Mouse (Mus musculus) v-Abl transformed pro-B cells (cell line): ENCODE data around the gene Stk11.

Experiments
- in situ Hi-C, 2 experiments: fragments of 400-800 bp; cut with MboI; formaldehyde crosslinking; loops; one replicate each; pipeline ENCODE4 v1.15.1; 2025; ENCODE audit not compliant: unreplicated experiment in 2 of 2

The Stk11 gene

DNA sequence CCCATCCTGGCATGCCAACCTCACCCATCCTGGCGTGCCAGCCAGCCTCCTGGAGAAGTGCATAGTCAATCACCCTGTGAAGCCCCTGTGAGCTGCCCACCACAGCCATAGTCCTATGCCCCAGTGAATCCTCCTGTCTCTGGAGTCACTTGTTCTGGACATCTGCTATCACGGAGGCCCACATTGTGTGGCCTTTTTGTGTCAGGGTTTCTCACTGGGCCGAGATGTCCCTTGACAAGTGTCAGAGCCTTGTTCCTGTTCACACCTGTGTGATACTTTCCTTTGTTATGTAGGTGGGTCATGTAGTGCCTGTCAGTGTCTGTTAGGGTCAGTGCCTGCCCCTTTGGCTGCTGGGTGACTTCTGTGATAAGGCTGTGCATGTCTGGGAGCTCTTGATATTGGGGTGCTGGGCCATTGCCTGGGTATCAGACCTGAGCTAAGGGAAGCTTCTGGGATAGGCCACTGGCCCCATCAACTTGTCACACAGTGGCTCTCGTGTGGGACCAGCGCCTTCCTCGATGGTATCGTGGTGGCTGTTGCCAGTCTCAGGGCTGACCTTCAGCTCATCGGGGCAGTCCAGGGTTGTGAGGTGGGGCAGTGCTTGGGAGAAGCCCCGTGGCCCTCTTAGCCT, 8.4 kb downstream of the Stk11 start:
- in situ Hi-C loops, result no loop called here

DNA sequence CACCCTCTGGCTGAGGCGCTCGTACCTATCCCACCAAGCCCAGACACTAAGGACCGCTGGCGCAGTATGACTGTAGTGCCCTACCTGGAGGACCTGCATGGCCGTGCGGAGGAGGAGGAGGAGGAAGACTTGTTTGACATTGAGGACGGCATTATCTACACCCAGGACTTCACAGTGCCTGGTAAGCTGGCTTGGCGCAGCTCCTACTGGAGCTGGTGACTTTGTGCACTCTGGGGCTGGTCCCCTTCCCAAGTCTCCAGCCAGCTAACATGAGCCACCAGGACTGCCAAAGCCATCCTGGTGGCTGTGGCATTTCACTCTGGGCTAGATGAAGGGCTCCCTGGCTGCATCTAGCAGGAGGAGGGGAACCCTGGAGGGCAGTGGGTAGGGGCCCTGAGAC, 12.3 kb downstream of the Stk11 start:
- in situ Hi-C loops, result no loop called here

DNA sequence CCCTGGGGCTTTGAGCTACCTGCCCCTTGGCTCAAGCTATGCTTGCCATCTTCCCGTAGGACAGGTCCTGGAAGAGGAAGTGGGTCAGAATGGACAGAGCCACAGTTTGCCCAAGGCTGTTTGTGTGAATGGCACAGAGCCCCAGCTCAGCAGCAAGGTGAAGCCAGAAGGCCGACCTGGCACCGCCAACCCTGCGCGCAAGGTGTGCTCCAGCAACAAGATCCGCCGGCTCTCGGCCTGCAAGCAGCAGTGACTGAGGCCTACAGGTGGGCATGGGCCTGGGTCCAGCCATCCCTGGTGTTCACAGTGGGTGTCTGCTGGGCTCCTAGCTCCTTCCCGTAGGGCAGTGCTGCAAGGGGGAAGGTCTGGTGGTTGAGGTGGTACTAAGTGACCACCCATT, 14.2 kb downstream of the Stk11 start:
- in situ Hi-C loops, result no loop called here

DNA sequence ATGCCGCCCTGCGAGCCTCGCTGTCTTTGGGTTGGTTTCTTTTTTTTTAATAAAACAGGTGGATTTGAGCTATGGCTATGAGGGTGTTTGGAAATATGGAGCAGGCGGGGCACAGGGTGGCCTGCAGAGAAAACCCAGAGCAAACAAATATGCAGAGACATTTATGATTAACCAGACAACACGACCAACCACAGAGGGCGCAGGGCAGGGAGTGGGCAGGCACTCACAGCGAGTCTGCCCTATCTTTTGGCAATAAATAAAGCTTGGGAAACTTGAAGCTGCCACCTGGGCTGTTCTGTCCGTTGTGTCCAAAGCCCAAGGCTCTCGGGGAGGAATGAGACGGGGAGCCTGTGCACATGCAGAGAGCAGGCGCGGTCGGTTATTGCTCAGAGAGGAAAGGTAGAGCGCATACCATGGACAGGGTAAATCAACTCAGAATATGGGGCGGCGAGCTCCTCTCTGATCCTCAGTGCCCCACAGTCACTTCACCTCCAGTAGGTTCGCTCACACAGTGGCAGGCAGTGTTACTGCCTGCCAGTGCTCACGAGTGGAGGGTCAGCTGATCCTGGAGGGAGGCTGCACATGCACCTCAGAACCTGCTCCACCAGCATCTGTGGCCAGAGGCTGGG, 14.9 kb downstream of the Stk11 start:
- in situ Hi-C loops, result no loop called here

DNA sequence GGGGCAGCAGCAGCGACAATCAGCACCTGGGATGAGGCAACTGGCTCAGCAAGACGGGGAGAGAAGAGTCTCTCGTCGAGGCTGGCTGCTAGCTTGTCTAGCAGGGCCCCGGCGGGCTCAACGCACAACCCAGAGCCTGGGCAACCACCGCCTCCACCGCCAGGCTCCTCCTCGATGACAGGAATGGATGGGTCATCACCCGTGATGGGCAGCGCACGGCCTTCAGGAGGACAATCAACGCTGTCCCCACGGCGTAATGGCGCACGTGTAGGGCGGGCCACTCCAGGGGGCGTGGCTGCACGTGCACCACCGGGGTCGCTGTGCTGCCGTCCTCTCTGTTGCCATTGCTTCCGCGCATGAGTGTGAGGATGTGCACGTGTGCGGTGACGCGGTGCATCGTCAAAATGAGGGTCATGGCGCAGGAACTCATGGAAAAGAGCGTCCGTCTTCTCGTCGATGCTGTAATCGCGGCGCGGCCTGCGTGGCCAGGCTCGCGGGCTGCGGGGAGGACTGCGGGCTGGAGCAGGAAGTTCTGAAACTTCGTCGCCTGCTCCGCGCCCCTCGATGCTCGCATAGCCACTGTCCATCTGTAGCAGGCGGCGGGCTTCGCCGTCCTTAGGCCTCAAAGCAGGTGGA, 15.8 kb downstream of the Stk11 start:
- in situ Hi-C loops, result no loop called here

DNA sequence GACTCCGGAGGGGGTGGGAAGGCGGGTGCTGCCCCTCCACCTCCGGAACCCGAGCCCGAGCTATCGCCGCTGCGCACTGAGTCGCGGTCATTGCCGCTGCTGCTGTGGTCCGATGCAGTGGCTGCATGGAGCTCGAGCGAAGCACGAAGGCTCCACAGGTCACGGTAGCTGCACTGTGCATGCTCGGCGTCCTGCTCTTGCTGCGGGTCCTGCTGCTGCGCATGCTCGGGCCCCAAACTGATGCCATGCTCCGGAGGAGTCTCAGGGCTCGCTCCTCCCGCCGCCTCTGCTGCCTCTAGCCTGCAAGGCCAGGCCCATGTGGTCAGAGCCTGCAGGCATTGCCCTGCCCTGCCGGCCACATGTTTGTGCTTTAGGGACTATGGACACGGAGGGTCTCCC, 16.3 kb downstream of the Stk11 start:
- in situ Hi-C loops, result no loop called here

DNA sequence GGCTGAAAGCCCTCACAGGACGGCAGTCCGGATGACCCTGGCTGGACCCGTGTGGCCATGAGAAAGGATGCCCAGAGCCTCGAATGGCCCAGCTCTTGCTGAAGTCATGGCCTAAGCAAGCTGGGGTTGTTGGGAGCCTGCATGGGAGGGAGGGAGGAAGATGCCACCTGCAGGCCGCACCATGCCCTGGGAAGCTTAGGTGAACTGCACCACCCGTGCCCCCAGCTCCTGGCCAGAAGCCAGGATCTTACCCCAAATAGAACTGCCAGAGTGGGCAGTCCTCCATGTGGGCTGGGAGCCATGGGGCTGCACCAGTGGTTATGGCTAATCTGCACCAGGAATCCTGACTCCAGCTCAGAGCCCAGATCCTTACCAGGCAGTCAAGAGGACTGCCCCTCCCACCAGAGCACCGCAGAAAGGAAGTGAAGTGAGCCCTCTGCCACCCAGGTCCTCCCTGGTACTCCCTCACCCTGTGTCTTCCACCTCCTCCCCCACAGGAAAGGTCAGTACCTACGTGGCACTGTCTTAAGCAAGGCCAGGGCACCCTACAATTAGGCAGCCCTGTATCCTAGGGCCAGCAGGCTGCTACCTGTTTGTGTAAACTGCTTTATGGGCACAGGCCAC, 17.7 kb downstream of the Stk11 start:
- in situ Hi-C loops, result no loop called here

DNA sequence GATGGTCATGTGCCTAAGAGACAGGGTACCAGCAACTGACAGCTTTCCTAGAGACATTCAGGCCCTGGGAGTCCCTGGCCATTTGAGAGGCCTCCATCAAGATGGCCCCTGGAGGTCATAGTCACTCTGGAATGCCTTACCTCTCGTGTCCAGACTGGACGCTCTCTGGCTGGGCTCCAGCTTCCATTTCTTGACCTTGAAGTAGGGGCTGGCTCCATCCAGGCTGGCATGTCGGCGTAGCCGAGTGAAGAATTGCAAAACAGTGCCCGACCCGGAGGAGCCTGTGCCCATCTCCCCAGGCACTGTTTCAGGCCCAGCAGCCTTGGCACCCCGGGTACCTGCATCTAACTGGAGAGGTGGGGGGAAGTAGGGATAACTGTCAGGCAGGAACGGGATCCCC, 18.8 kb downstream of the Stk11 start:
- in situ Hi-C loops, result no loop called here

DNA sequence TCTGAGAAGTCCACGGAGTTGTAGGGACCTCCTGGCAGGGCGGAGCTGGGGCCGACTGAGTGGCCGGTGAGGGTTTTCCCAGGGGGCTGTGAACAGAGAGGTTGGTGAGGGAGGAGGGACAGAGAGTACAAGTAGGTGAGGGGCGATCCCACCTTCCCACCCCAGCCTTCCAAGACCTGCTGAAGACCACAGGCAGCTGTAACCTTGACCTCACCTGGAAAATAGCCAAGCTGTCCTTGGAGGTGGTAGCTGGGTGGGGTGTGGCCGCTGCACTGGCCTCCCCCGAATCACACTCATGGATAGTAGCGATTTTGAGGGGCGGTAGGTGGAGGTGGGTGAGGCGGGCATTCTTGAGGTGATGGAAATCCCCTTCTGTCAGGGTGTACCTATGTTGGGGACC, 19.6 kb downstream of the Stk11 start:
- in situ Hi-C loops, result no loop called here

DNA sequence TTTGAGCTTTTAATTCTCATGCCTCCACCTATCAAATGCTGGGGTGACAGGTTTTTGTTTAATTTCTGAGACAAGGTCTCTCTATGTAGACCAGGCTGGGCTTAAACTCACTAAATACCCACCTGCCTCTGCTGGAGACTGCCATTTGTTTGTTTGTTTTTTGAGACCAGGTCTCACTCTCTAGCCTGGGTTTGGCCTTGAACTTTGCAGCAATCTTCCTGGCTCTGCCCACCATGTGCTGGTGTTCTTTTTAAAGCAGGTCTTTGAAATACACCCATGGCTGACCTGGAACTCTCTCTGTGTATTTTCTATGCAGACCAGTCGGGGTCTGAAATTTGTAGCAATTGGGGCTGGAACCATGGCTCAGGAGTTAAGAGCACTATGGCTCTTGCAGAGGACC, 20.0 kb downstream of the Stk11 start:
- in situ Hi-C loops, result no loop called here

DNA sequence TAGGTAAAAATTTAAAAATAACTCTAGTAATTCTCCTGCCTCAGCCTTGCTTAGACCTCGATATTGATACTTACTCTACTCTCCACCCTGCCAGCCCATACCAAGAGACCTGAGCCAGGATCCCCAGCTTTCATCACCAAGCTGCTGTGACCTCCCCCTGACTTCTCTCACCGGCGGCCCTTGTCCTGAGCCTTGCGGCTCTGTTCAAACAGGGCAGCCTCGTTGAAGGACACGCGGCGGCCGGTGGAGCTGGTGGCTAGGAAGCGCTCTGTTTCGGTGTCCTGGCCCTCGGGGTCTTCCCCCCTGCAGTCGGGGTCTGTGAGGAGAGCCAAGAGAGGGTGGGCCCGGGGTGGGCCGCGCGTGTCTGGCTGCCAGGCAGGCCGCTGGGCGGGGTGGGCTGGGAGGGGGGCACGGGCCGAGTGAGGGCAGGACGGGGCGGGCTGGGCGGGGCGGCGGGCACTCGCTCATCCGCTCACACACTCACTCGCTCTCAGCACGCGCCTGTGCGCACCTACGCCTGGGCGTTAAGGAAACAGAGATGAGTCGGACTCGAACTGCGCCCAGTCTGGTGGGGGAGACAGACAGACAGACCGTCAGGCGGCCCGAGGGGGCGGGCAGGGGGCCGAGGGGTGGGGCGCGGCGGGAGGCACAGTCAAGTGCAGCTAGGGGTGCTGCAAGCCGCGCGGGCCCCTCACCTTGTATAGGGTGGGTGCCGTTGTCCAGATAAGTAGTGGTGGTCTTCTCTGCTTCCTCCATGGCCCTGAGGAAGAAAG, 20.8 kb downstream of the Stk11 start:
- in situ Hi-C loops, result no loop called here

DNA sequence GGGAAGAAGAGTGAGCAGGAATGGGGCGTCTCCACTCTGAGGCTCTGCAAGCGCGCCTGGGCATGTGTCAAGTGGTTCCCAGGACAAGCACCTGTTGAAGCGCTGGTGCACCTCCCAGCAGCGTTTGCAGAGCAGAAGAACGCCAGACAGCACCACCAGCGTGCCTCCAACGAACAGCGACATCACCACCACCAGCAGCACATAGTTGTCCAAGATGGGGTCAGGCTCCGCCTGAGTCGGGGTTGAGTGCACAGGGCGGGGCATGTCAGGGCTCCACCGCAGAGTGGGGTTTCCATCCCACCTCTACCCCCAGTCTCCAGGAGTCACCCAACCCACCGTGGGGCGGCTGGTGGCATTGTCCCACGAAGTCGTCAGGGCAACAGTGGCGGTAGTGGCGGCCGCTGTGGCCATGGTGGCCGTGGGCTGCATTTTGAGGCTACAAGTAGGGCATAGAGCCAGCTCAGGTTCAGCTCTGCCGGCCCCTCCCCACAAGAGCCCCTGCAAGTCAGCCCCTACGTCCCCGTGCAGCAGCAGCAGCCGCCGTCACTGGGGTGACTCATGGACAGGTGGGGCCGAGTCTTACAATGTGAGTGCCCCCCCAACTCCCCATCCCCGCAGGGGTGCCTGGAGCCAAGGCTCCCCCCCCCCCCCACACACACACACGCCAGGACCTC, 21.5 kb downstream of the Stk11 start:
- in situ Hi-C loops, result no loop called here

DNA sequence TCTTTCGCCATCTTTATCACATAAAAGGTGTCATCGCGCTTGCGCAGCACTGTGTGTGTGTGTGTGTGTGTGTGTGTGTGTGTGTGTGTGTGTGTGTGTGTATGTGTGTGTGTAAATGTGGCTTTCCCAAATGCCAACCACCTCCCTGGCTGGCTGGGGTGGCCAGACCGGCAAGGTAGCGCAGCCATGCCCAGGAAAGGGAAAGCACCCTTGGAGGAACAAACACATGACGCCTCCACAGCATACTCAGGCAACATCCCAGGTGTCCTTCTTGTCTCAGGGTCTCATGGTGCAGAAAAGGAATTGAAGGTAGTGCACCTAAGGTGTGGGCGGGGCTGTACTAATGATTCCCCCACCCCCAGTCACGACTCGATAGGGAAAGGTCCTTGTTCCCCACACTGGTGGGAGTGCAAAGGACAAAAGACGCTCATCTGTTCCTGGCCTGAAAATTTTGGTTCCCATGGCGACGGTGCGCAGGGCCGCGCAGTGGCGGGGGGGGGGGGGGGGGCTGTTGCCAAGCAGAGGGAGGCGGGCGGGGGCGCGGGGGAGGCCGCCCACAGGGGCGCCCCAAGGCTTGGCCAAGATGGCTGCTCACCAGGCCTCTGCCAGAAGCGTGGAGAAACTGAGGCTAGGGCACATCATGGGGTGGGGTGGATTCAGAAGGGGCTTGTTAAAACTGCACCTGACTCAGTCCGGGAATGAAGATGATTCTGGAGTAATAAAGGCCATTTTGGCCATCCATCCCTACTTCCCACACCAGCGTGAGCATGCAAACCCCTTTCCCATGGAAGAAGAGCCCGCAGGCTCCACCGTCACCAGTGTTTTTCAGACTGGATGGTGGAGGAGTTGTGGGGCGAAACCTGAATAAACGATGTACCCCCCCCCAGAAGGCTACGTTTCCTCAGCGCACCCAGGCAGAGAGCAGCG, 22.3 kb downstream of the Stk11 start:
- in situ Hi-C loops, result no loop called here

DNA sequence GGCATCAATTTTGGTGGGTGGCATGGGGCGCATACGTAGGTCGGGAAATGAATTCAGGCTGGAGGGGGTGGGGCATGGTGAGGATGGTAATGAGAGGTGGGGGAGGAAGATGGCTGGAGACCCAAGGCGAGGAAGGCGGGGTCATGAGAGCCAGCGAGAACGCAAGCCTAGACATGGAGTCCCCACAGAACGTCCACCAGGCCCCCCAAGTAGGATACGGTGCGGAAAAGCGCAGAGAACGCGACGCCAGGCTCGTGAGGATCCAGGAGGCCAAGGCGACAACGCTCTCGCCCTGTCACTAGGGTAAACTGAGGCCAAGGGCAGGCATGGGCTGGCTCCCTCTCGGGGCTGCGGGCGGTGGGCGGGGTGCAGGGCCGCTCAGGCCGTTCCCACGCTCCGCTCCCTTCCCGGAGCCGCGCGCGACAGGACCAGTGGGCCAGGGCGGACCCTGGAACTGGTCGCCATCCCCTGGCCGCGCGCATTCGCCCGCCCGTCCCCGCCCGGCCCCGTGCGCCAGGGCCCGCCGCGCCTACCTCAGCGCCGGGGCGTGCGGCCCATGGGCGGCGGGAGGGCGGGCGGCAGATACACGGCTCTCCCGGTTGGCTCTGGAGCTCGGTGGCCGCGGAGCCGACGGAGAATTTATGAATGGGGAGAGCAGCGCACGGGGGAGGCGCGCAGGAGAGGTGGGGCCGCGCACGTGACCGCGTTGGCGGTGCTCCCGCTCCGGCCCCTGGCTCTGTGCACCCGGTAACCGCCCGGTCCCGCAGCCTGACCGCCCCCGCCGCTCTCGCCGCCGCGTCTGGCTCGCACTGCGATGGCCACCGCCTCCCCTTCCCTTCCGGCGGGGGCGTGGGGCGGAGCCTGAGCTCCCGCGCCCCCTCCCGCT, 23.2 kb downstream of the Stk11 start, which contains the start of gene Atp5d:
Gene Atp5d (plus strand): TSS at position 80 of the 886 bp plus-strand sequence.
- in situ Hi-C loops, result no loop called here

DNA sequence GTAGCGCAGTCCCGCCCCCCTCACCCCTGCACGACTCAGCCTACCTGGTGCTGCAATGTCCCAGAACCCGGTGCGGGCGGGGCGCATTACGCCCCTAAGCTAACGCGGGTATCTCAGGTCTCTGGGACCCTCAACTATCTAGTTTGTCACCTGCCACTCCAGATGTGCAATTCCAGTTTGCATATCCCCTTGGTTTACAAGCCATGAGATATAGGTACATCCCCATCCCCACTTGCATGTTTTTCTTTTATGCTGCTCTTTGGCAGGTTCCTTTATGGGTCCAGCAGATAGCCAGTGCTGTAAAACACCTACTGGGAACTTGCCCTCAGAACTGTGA, 23.8 kb downstream of the Stk11 start:
- in situ Hi-C loops, result no loop called here

DNA sequence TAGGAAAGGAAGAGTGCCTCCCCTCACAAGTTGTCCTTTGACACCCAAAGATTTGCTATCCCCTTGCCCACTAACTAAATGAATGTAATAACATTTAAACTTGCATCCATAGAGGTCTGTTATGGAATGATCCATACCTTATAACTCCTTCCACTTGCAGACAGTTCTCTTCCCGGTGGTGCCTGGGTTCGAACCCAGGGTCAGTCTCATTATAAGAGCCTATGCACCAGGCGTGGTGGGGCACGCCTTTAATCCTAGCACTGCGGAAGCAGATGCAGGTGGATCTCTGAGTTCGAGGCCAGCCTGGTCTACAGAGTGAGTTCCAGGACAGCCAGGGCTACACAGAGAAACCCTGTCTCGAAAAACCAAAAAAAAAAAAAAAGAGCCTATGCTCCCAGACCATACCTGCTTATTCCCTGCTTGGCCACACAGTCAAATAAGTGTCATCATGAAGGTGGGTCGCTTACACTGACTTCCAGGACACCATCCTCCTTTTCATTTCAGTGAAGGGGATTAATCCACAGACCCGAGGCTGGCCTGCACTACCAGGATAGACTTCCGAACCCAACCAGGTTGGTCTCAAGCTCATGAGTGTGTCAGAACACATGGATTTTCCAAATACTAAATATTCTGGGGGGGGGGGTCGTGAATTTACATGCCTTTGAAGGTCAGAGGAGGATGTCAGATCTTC, 24.5 kb downstream of the Stk11 start:
- in situ Hi-C loops, result loop anchor here in 1 of 2 experiments (5.0 to 10.0 kb wide), 2 partner anchors 178 to 285 kb away; partner anchors contain the start of genes Ptbp1 and Wdr18

DNA sequence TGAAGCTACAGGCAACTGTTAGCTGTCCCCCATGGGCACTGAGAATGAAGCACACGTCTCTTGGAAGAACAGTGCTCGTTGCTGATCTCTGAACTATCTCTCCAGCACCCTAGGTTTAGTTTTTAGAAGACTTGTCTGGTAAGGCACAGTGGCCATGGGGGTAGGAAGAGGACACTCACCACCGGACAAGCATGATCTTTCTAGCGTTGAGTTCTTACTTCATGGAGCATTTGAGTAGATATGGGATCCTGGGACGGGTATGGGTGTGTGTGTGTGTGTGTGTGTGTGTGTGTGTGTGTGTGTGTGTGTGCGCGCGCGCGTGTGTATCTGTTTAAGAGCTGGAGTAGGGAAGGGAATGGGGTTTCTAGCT, 25.0 kb downstream of the Stk11 start, which contains the start of gene Cbarp:
Gene Cbarp (minus strand): TSS at position 170 of the 370 bp plus-strand sequence.
- in situ Hi-C loops, result loop anchor here in 1 of 2 experiments (5.0 to 10.0 kb wide), 2 partner anchors 178 to 286 kb away; partner anchors contain the start of genes Ptbp1 and Wdr18

DNA sequence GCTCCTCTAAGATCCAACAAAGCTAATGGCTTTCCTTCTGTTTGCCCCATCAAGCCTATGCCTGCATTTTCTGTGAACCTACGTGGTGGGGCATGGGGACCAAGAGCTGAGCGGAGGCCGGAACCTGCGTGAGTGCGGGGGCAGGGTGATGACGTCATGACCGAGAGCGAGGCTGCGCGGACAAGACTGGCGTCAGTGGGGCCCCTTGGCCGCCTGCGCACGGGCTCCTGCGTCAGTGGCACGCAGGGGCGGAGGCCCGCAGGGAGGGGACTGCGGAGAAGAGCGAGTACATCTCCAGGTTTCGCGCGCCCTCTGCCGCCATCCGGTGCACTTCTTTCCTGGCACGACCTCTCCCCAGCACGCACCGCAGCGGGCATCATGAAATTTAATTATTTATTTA, 25.6 kb downstream of the Stk11 start:
- in situ Hi-C loops, result loop anchor here in 1 of 2 experiments (5.0 to 10.0 kb wide), 2 partner anchors 179 to 286 kb away; partner anchors contain the start of genes Ptbp1 and Wdr18
